Mouse (Mus musculus) embryonic facial prominence, embryonic 11.5 days (tissue): ENCODE data around the gene Trpv6. TPM values are rescaled to one million over a fixed set of nuclear protein-coding genes. Genes with fewer than 3 reads are reported as not detected.

ENCODE experiments used
- ATAC-seq: fragments of 200-750 bp; cut with Nextera tagmentation; replicated peaks from 2 replicates; pipeline ENCODE4 v1.8.0; 2017; ENCODE audit warnings: low read depth; ENCODE audit not compliant: insufficient number of reproducible peaks, low FRiP score, low TSS enrichment
- DNase-seq: peaks from one replicate; pipeline ENCODE4 v3.0.0-alpha.2; 2015; ENCODE audit warnings: low spot score
- H3K27ac ChIP-seq: fragments of 300-500 bp; sonication (generic); replicated peaks from 2 replicates; pipeline ENCODE4 v1.5.1; 2014; ENCODE audit warnings: mild to moderate bottlenecking, low read depth, low read length, control low read depth
- H3K27me3 ChIP-seq: fragments of 300-500 bp; sonication (generic); 2 replicates; pipeline ENCODE4 v1.6.1; 2014; ENCODE audit warnings: mild to moderate bottlenecking, low read length, moderate library complexity, mixed read lengths; ENCODE audit not compliant: control insufficient read depth, insufficient read depth
- H3K36me3 ChIP-seq: fragments of 300-500 bp; sonication (generic); replicated peaks from 2 replicates; pipeline ENCODE4 v1.6.1; 2014; ENCODE audit warnings: low read depth, mild to moderate bottlenecking, low read length, moderate library complexity, mixed read lengths; ENCODE audit not compliant: control insufficient read depth, insufficient read depth
- H3K4me1 ChIP-seq: fragments of 300-500 bp; sonication (generic); 2 replicates; pipeline ENCODE4 v1.6.1; 2014; ENCODE audit warnings: low read length, mixed read lengths; ENCODE audit not compliant: control insufficient read depth, insufficient read depth
- H3K4me2 ChIP-seq: fragments of 300-500 bp; sonication (generic); 2 replicates; pipeline ENCODE4 v1.6.1; 2014; ENCODE audit warnings: low read depth, mild to moderate bottlenecking, control low read depth, low read length, moderate library complexity
- H3K4me3 ChIP-seq: fragments of 300-500 bp; sonication (generic); 2 replicates; pipeline ENCODE4 v1.5.1; 2014; ENCODE audit warnings: low read depth, low read length, control low read depth
- H3K9ac ChIP-seq: fragments of 300-500 bp; sonication (generic); replicated peaks from 2 replicates; pipeline ENCODE4 v1.6.1; 2014; ENCODE audit warnings: mild to moderate bottlenecking, control low read depth, low read length
- H3K9me3 ChIP-seq: fragments of 300-500 bp; sonication (generic); replicated peaks from 2 replicates; pipeline ENCODE4 v1.6.1; 2016; ENCODE audit warnings: mild to moderate bottlenecking, low read length, inconsistent platforms, mixed read lengths; ENCODE audit not compliant: control insufficient read depth
- WGBS: fragments of 180-500 bp; shearing (Covaris S2); extraction: QIAGEN DNeasy Blood & Tissue Kit; methylation state at CpG from one replicate; pipeline ENCODE4 v1.1.7; 2014; 5-methylcytosine and 5-hydroxymethylcytosine counted together
- polyA plus RNA-seq: library from polyadenylated mRNA; unstranded; fragments of >200 nt; fragmentation: Nextera tagmentation; extraction: Ambion mirVana; gene quantifications from 2 replicates; pipeline ENCODE4 v1.2.1, GENCODE M21; 2014

The Trpv6 gene
- polyA plus RNA-seq = 0.26 and 0.56 TPM in 2 replicates

- Histone ChIP-seq H3K4me3 (no peak within 1 kb of the TSS), H3K9me3 (no peaks in the 10 kb centered on the region), H3K4me1 (no peaks in the 10 kb centered on the region), H3K27ac (no peak within 1 kb of the TSS), H3K4me2 (no peak within 1 kb of the TSS), H3K9ac (no peak within 1 kb of the TSS), H3K27me3 (no peaks in the 10 kb centered on the region), H3K36me3 (no peaks in the 10 kb centered on the region)
- ATAC-seq (no peak), DNase-seq (no peak)
- 13% methylated on average over 5 of the region's 5 CpGs for WGBS
Observed at GRCm38 (mm10) chr6:41636178-41636577, at the start of gene Trpv6. TSS of gene Trpv6 (minus strand) at chr6:41636405.

DNA sequence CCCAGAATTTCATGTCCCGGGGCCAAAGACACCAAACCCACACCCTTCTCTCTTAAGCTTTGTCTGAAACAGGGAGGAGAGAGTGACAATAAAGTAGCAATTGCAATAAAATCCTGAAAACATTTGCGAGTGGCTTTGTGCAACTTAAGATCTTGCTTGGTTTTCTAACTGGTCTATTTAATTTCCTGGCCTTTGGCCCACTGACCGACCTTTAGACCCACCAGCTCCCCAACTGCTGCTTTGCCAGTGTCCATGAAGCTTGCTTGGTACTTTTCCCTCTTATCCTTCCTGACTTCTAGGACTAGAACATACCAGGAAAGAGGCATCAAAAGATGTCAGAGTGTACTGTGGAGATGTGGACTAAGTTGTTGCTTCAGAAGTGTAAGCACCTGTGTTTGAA, 49.4 kb upstream of the Trpv6 start:
- Histone ChIP-seq H3K9me3 (no peaks in the 10 kb centered on the region), H3K27ac (no peak overlapping the region), H3K27me3 (no peaks in the 10 kb centered on the region), H3K4me2 (no peak overlapping the region), H3K36me3 (no peaks in the 10 kb centered on the region), H3K4me3 (no peak overlapping the region), H3K9ac (no peak overlapping the region), H3K4me1 (no peaks in the 10 kb centered on the region)
- DNase-seq (no peak), ATAC-seq (no peak)
- 93% methylated on average over 3 of the region's 3 CpGs for WGBS

- no peak for DNase-seq
- Histone ChIP-seq H3K9ac (no peak overlapping the region), H3K36me3 (no peaks in the 10 kb centered on the region), H3K4me1 (no peaks in the 10 kb centered on the region), H3K27ac (no peak overlapping the region), H3K9me3 (no peaks in the 10 kb centered on the region), H3K27me3 (no peaks in the 10 kb centered on the region), H3K4me2 (no peak overlapping the region), H3K4me3 (no peak overlapping the region)
- 86% methylated on average over 5 of the region's 5 CpGs for WGBS
- no peak for ATAC-seq
Observed at GRCm38 (mm10) chr6:41684911-41685310, 48.7 kb upstream of the Trpv6 start.

DNA sequence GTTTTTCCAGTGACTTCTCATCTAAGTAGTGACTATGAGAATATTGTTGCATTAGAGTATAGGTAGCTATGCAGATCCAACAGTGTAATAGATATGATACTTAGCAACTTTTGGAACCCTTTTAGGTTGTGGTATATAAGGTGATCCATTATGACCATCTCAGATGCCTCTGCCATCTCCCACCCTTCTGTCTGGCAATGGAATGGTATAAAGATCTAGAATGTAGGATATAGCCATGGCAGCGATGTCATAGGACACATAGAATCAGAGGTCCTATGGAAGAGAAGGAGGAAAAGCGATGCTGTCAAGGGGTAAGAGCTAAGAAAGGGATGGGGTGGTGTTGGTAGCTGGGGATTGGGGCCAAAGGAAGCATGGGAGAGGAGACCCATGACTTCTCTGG, 47.9 kb upstream of the Trpv6 start, which contains the start of gene Llcfc1:
Gene Llcfc1 (plus strand): TSS at position 301 of the 400 bp plus-strand sequence.
- WGBS = 83% methylated on average over 2 of the region's 2 CpGs
- no peaks in the 10 kb centered on the region for H3K9me3 ChIP-seq
- H3K27me3 ChIP-seq = no peaks in the 10 kb centered on the region
- no peaks in the 10 kb centered on the region for H3K4me1 ChIP-seq
- no peak within 1 kb of the TSS for H3K27ac ChIP-seq
- no peak within 1 kb of the TSS for H3K4me2 ChIP-seq
- H3K36me3 ChIP-seq = no peaks in the 10 kb centered on the region
- DNase-seq (no peak), ATAC-seq (no peak)
- H3K4me3 ChIP-seq = no peak within 1 kb of the TSS
- H3K9ac ChIP-seq = no peak within 1 kb of the TSS

DNA sequence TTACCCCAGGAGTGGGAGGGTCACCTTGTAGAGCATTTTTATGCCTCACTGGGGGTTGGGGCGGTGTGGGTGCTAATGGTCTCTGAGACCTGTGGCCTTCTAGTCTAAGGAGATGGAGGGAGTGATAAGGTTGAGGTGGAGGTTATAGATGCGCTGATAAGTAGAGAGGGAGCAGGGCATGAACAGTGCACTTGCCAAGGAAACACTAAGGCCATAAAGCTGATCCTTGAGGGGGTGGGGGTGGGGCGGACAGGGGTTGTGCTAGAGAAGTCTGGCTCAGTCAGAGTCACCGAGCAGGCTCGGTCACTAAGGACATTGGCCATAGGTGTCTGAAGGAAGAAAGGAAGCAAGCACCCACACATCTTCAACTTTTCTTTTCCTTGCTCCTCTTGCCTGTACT, 45.5 kb upstream of the Trpv6 start:
- Histone ChIP-seq H3K36me3 (no peaks in the 10 kb centered on the region), H3K9me3 (no peaks in the 10 kb centered on the region), H3K4me3 (no peak overlapping the region), H3K9ac (no peak overlapping the region), H3K4me2 (no peak overlapping the region), H3K27ac (no peak overlapping the region), H3K4me1 (no peaks in the 10 kb centered on the region), H3K27me3 (no peaks in the 10 kb centered on the region)
- DNase-seq (no peak), ATAC-seq (no peak)
- 80% methylated on average over 5 of the region's 5 CpGs for WGBS

DNA sequence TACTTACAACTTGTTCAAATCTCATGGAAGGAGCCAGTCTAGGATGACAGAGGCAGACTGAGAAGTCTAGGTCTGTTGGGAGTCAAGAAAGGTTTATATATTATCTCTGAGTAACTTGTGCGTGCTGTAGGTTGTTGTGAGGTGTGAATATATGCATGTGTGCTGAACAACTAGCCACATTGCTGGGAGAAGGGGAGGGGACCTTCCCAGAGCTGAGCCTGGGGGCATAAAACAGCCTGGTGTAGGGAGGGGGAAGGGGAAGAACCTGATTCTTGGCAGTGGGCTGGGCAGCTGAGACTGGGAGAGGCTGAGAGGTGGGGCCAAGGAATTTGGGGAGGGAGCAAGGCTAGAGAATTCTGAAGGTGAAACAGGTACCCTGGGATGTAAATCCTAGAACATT, 44.5 kb upstream of the Trpv6 start, which contains the start of gene Trpv5:
Gene Trpv5 (minus strand): TSS at position 101 of the 400 bp plus-strand sequence.
- no peak within 1 kb of the TSS for H3K9ac ChIP-seq
- no peak within 1 kb of the TSS for H3K4me2 ChIP-seq
- 70% methylated on average over 1 of the region's 1 CpGs for WGBS
- H3K27ac ChIP-seq = no peak within 1 kb of the TSS
- no peaks in the 10 kb centered on the region for H3K4me1 ChIP-seq
- no peaks in the 10 kb centered on the region for H3K27me3 ChIP-seq
- no peak within 1 kb of the TSS for H3K4me3 ChIP-seq
- no peaks in the 10 kb centered on the region for H3K36me3 ChIP-seq
- H3K9me3 ChIP-seq = no peaks in the 10 kb centered on the region
- DNase-seq = no peak
- no peak for ATAC-seq

DNA sequence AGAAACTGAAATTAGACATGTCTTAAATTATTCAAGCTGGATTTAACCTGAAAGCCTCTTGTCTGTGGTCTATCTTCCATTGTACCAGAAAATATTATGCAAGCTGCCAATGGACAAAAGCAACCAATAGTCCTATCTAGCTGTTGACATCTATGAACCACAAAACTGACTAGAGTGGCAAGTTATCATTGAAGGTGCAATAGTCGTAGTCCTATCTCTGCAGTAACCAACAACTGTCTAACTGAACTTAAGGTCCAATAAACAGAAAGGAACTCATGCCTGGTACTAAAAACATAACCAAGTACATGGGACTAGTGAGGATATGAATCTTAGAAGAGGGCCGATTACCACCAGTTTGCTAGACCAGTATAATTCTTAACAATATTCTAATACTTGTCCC, 40.3 kb upstream of the Trpv6 start:
- Histone ChIP-seq H3K27me3 (no peaks in the 10 kb centered on the region), H3K36me3 (no peaks in the 10 kb centered on the region), H3K4me2 (no peak overlapping the region), H3K27ac (no peak overlapping the region), H3K9ac (no peak overlapping the region), H3K4me3 (no peak overlapping the region), H3K9me3 (no peaks in the 10 kb centered on the region), H3K4me1 (no peaks in the 10 kb centered on the region)
- DNase-seq = no peak
- 87% methylated on average over 2 of the region's 2 CpGs for WGBS
- ATAC-seq = no peak

GRCm38 (mm10) chr6:41662320-41662719, 26.1 kb upstream of the Trpv6 start:
- Histone ChIP-seq H3K9me3 (no peaks in the 10 kb centered on the region), H3K4me1 (no peaks in the 10 kb centered on the region), H3K4me2 (no peak overlapping the region), H3K9ac (no peak overlapping the region), H3K27ac (no peak overlapping the region), H3K4me3 (no peak overlapping the region), H3K36me3 (no peaks in the 10 kb centered on the region), H3K27me3 (no peaks in the 10 kb centered on the region)
- DNase-seq (peak; percentile 9), ATAC-seq (no peak)
- WGBS = 37% methylated on average over 2 of the region's 2 CpGs
